Mouse (Mus musculus) lung, postnatal 0 days (tissue): ENCODE results near the gene Atf7ip.

Experiments used
- CTCF ChIP-seq: IDR thresholded peaks from 2 replicates; pipeline ENCODE4 v1.5.1; 2016; ENCODE audit warnings: antibody characterized with exemption, mild to moderate bottlenecking
- EP300 ChIP-seq: IDR thresholded peaks from 2 replicates; pipeline ENCODE4 v1.6.1; 2016; ENCODE audit warnings: antibody characterized with exemption, mild to moderate bottlenecking, control low read depth

DNA sequence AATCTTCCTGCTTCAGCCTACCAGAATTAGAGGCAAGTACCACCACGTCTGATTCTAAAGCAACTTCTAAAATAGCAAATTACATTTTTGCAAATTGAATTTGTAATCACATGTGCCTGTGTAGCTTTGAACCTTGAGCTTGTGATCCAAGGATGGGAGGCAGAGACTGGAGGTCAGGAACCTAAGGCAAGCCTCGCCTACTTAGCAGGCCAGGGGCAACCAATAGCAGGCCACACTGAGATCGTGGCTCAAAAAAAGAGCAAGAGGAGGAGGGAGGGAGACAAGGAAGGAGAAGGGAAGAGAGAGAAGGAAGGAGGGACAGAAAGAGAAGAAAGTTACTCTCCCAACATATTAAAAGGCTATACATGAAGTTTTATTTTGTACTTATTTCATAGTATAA lies 28.5 kb downstream of the Atf7ip start:
- TF ChIP-seq CTCF (no peak), EP300 (no peak)
